24 mouse cellular contexts compared by ENCODE assay signal in genomic region chr10:115309191-115309590, GRCm38 (mm10). TPM values are rescaled to one million over a fixed set of nuclear protein-coding genes. Genes with fewer than 3 reads are reported as not detected.
DNase-seq lines count a peak whose midpoint lies in the region; ATAC-seq and TF ChIP-seq lines count a peak whose summit lies in the region.
"Had no signal": no experiment of that assay in that cellular context is flagged by ENCODE, and none has a peak within 500 bp of the region (broad histone marks: within the 10 kb centered on the region; RNA-seq: fewer than 3 reads in every experiment).

No protein-coding gene starts in this region.

- H3K9me3 ChIP-seq in heart, postnatal 0 days (replicated peaks; ENCODE audit: control insufficient read depth, low read length): no peaks in the 10 kb centered on the region
- no peaks in the 10 kb centered on the region for H3K9me3 ChIP-seq in heart, embryonic 11.5 days (replicated peaks; ENCODE audit: control insufficient read depth, low read length)
- no peaks in the 10 kb centered on the region for H3K9me3 ChIP-seq in CH12.LX (replicated peaks; ENCODE audit: low read length)
- H3K9me3 ChIP-seq: embryonic facial prominence, embryonic 12.5 days; embryonic facial prominence, embryonic 15.5 days; forebrain, embryonic 12.5 days; hindbrain, embryonic 10.5 days; hindbrain, embryonic 13.5 days; intestine, embryonic 15.5 days had no signal

- H3K4me3 ChIP-seq in gastrocnemius, adult 2 months: no peak overlapping the region
- no peak overlapping the region for H3K4me3 ChIP-seq in heart, adult 2 months
- no peak overlapping the region for H3K4me3 ChIP-seq in heart, postnatal 0 days (ENCODE audit: low read depth, low read length)
- no peak overlapping the region for H3K4me3 ChIP-seq in heart, embryonic 11.5 days (ENCODE audit: low read depth, low read length)
- H3K4me3 ChIP-seq in CH12.LX (replicated peaks in 1 of 3; ENCODE audit: low read depth in 2 of 3, low read length in 2 of 3, poor library complexity in 1 of 3): no peak overlapping the region
- H3K4me3 ChIP-seq: embryonic facial prominence, embryonic 12.5 days; embryonic facial prominence, embryonic 15.5 days; forebrain, embryonic 12.5 days; hindbrain, embryonic 10.5 days; hindbrain, embryonic 13.5 days; intestine, embryonic 15.5 days had no signal

- dilution Hi-C loops in CH12.LX (cut with MboI; ENCODE audit: extremely low pct_ligation_motif_present, extremely low pct_unique_long_range_greater_than_20kb, low sequenced_read_pairs): no loop called here

- no peak for TF ChIP-seq RAD21 in CH12.LX (IDR thresholded peaks at IDR 0.05; ENCODE audit: low read depth, low read length)

- H3K4me1 ChIP-seq in heart, adult 2 months (ENCODE audit: control insufficient read depth, insufficient read depth, low read length): peaks cover 28% of the 10 kb centered on the region
- peaks cover 43% of the 10 kb centered on the region for H3K4me1 ChIP-seq in heart, postnatal 0 days (ENCODE audit: control insufficient read depth, insufficient read depth)
- peaks cover 32% of the 10 kb centered on the region for H3K4me1 ChIP-seq in heart, embryonic 11.5 days (ENCODE audit: control insufficient read depth, insufficient read depth, low read length)
- H3K4me1 ChIP-seq in CH12.LX (ENCODE audit: control insufficient read depth in 1 of 2, insufficient read depth in 2 of 2): peaks cover 6 to 54% of the 10 kb centered on the region in 2 experiments

- TF ChIP-seq EP300 in heart, adult 2 months (IDR thresholded peaks at IDR 0.05; ENCODE audit: insufficient read depth, low read depth, low read length): no peak
- no peak for TF ChIP-seq EP300 in heart, postnatal 0 days (IDR thresholded peaks at IDR 0.05; ENCODE audit: low read depth)
- TF ChIP-seq EP300 in CH12.LX (IDR thresholded peaks at IDR 0.05; ENCODE audit: low read length): no peak

- H3K9ac ChIP-seq in heart, adult 2 months (ENCODE audit: low read depth, low read length): no peak overlapping the region
- no peak overlapping the region for H3K9ac ChIP-seq in heart, postnatal 0 days (replicated peaks; ENCODE audit: low read depth, low read length)
- no peak overlapping the region for H3K9ac ChIP-seq in heart, embryonic 11.5 days (ENCODE audit: low read depth, low read length)
- H3K9ac ChIP-seq in CH12.LX (ENCODE audit: insufficient read depth, low read depth): peak overlapping the region; percentile 63; the same call in 1 of the 2 replicates
- H3K9ac ChIP-seq: embryonic facial prominence, embryonic 12.5 days; embryonic facial prominence, embryonic 15.5 days; forebrain, embryonic 12.5 days; hindbrain, embryonic 13.5 days; intestine, embryonic 15.5 days had no signal

- no peak for TF ChIP-seq POLR2A in heart, adult 2 months (IDR thresholded peaks at IDR 0.05; ENCODE audit: insufficient read depth, low read depth, low read length)
- no peak for TF ChIP-seq POLR2A in CH12.LX (IDR thresholded peaks at IDR 0.05; ENCODE audit: low read depth, low read length)

- no peak for TF ChIP-seq CTCF in gastrocnemius, adult 2 months (IDR thresholded peaks at IDR 0.05)
- TF ChIP-seq CTCF in heart, adult 2 months (IDR thresholded peaks at IDR 0.05): no peak
- no peak for TF ChIP-seq CTCF in heart, postnatal 0 days (IDR thresholded peaks at IDR 0.05; ENCODE audit: low read depth)
- no peak for TF ChIP-seq CTCF in CH12.LX (conservative IDR thresholded peaks at IDR 0.05 in 1 of 2, IDR thresholded peaks at IDR 0.05 in 1 of 2; ENCODE audit: low read depth in 2 of 2, low read length in 2 of 2)

- in situ Hi-C loops in CH12.LX (cut with MboI; ENCODE audit: low pct_ligation_motif_present, low pct_unique_long_range_greater_than_20kb, low sequenced_read_pairs): no loop called here

- intact Hi-C loops in gastrocnemius, adult 2 months (cut with DNase I): no loop called here
- intact Hi-C loops in heart, adult 2 months (cut with DNase I): no loop called here

- DNase-seq in gastrocnemius, adult 2 months: no peak
- DNase-seq in gastrocnemius, postnatal 10 days: no peak
- no peak for DNase-seq in heart, adult 2 months
- DNase-seq in heart, adult 9 months (ENCODE audit: low spot score in 2 of 2): no peak
- no peak for DNase-seq in heart, postnatal 0 days (ENCODE audit: low spot score)
- DNase-seq in CH12.LX (ENCODE audit: extremely low read depth): no peak
- DNase-seq: adrenal gland, adult 2 months; adrenal gland, postnatal 14 days; B cell, adult 2 months; cerebellum, adult 11 months; cerebellum, adult 2 months; cerebellum, adult 9-11 months; cerebellum, postnatal 25 days; kidney, adult 11 months; kidney, adult 8-10 months had no signal

- WGBS in heart, adult 2 months: 72% methylated on average over 4 of the region's 4 CpGs
- WGBS in heart, postnatal 0 days: 87% methylated on average over 4 of the region's 4 CpGs
- WGBS in heart, embryonic 11.5 days (ENCODE audit: insufficient replicate concordance): 82% methylated on average over 4 of the region's 4 CpGs

- H3K4me2 ChIP-seq in heart, postnatal 0 days (ENCODE audit: low read depth, low read length): no peak overlapping the region
- H3K4me2 ChIP-seq in heart, embryonic 11.5 days: no peak overlapping the region
- H3K4me2 ChIP-seq in CH12.LX (ENCODE audit: insufficient read depth, low read depth, poor library complexity, severe bottlenecking): peak overlapping the region; percentile 32; the same call in 1 of the 2 replicates
- H3K4me2 ChIP-seq: embryonic facial prominence, embryonic 12.5 days; embryonic facial prominence, embryonic 15.5 days; forebrain, embryonic 12.5 days; hindbrain, embryonic 13.5 days; intestine, embryonic 15.5 days had no signal

- ATAC-seq in heart, postnatal 0 days (ENCODE audit: insufficient read depth, low read depth): no peak
- no peak for ATAC-seq in heart, embryonic 11.5 days (replicated peaks; ENCODE audit: insufficient number of reproducible peaks, low FRiP score, low TSS enrichment)
- ATAC-seq: forebrain, embryonic 16.5 days; hindbrain, embryonic 16.5 days; intestine, embryonic 15.5 days had no signal

- H3K36me3 ChIP-seq in heart, adult 2 months (ENCODE audit: control insufficient read depth, insufficient read depth, low read length): peaks cover 26% of the 10 kb centered on the region
- H3K36me3 ChIP-seq in heart, postnatal 0 days (replicated peaks; ENCODE audit: control insufficient read depth, insufficient read depth, low read length): no peaks in the 10 kb centered on the region
- H3K36me3 ChIP-seq in heart, embryonic 11.5 days (ENCODE audit: control insufficient read depth, insufficient read depth, low read length): no peaks in the 10 kb centered on the region
- H3K36me3 ChIP-seq in CH12.LX (replicated peaks in 1 of 2; ENCODE audit: control insufficient read depth in 1 of 2, insufficient read depth in 1 of 2, low read length in 1 of 2): peaks cover 10 to 70% of the 10 kb centered on the region in 2 experiments
- H3K36me3 ChIP-seq: embryonic facial prominence, embryonic 12.5 days; forebrain, embryonic 12.5 days; intestine, embryonic 15.5 days had no signal

- H3K79me2 ChIP-seq in heart, adult 2 months (replicated peaks; ENCODE audit: control insufficient read depth, insufficient read depth, low read length): peaks cover 3% of the 10 kb centered on the region
- peaks cover 96% of the 10 kb centered on the region for H3K79me2 ChIP-seq in CH12.LX (replicated peaks; ENCODE audit: control insufficient read depth, extremely low read depth, insufficient read depth, poor library complexity, severe bottlenecking)

- H3K27ac ChIP-seq in gastrocnemius, adult 2 months: peak overlapping the region; percentile 66; the same call in 1 of the 2 replicates
- peak overlapping the region; percentile 41; the same call in 1 of the 2 replicates for H3K27ac ChIP-seq in heart, adult 2 months
- H3K27ac ChIP-seq in heart, postnatal 0 days (ENCODE audit: low read depth): 0 out of 2 replicates have a peak overlapping the region, but pooled peaks have one; percentile 49
- H3K27ac ChIP-seq in heart, embryonic 11.5 days (ENCODE audit: low read depth, low read length): no peak overlapping the region
- H3K27ac ChIP-seq in CH12.LX (ENCODE audit: insufficient read depth, low read depth): no peak overlapping the region
- H3K27ac ChIP-seq: embryonic facial prominence, embryonic 12.5 days; embryonic facial prominence, embryonic 15.5 days; forebrain, embryonic 12.5 days; hindbrain, embryonic 10.5 days; hindbrain, embryonic 13.5 days; intestine, embryonic 15.5 days had no signal

- H3K27me3 ChIP-seq in heart, adult 2 months (ENCODE audit: control insufficient read depth, insufficient read depth, low read length): no peaks in the 10 kb centered on the region
- no peaks in the 10 kb centered on the region for H3K27me3 ChIP-seq in heart, postnatal 0 days (ENCODE audit: control insufficient read depth, insufficient read depth, low read length)
- H3K27me3 ChIP-seq in heart, embryonic 11.5 days (ENCODE audit: control insufficient read depth, insufficient read depth, low read length): no peaks in the 10 kb centered on the region
- H3K27me3 ChIP-seq in CH12.LX (replicated peaks): no peaks in the 10 kb centered on the region
- H3K27me3 ChIP-seq: embryonic facial prominence, embryonic 12.5 days; embryonic facial prominence, embryonic 15.5 days; forebrain, embryonic 12.5 days; hindbrain, embryonic 13.5 days; intestine, embryonic 15.5 days had no signal

RNA-seq across cellular contexts. Expression of gene Rab21, which starts 6.2 kb away (rescaled TPM):
- total RNA-seq in gastrocnemius, adult 2 months (2021): 10 to 100 TPM; 47.1 to 66.2 TPM
- total RNA-seq in gastrocnemius, postnatal 10 days (2021): 10 to 100 TPM; 30.1 to 31.4 TPM
- total RNA-seq in heart, adult 2 months (2021): 10 to 100 TPM; 75.0 to 80.1 TPM
- polyA plus RNA-seq in heart, adult 2 months (2012; rRNA removed): 29.9 and 50.4 TPM in 2 replicates
- total RNA-seq in heart, postnatal 0 days (2014; rRNA removed; ENCODE audit: low replicate concordance): 42.0 and 45.2 TPM in 2 replicates
- 7.2 and 7.7 TPM in 2 replicates for polyA plus RNA-seq in heart, postnatal 0 days (2015; fragmentation: Nextera tagmentation; extraction: Ambion mirVana)
- 10.1 and 10.3 TPM in 2 replicates for polyA plus RNA-seq in heart, embryonic 11.5 days (2014; fragmentation: Nextera tagmentation; extraction: Ambion mirVana)
- total RNA-seq in CH12.LX (2012; rRNA removed): 45.0 and 55.6 TPM in 2 replicates
- 57.4 and 57.9 TPM in 2 replicates for total RNA-seq in CH12.LX (2014; rRNA removed)
- polyA plus RNA-seq in CH12.LX (2012; ENCODE audit: insufficient read length, low read depth): 52.8 and 58.4 TPM in 2 replicates

RNA-seq across cellular contexts. Expression of gene Tmem19, which starts 53.1 kb away (rescaled TPM):
- total RNA-seq in gastrocnemius, adult 2 months (2021): 10 to 100 TPM; 11.6 to 17.4 TPM
- 10 to 100 TPM; 12.3 to 12.7 TPM for total RNA-seq in gastrocnemius, postnatal 10 days (2021)
- total RNA-seq in heart, adult 2 months (2021): 10 to 100 TPM; 12.1 to 15.1 TPM
- 8.6 and 11.5 TPM in 2 replicates for polyA plus RNA-seq in heart, adult 2 months (2012; rRNA removed)
- 6.0 and 17.2 TPM in 2 replicates for total RNA-seq in heart, postnatal 0 days (2014; rRNA removed; ENCODE audit: low replicate concordance)
- 21.3 and 21.6 TPM in 2 replicates for polyA plus RNA-seq in heart, postnatal 0 days (2015; fragmentation: Nextera tagmentation; extraction: Ambion mirVana)
- 21.3 and 22.3 TPM in 2 replicates for polyA plus RNA-seq in heart, embryonic 11.5 days (2014; fragmentation: Nextera tagmentation; extraction: Ambion mirVana)
- 20.9 and 25.7 TPM in 2 replicates for total RNA-seq in CH12.LX (2012; rRNA removed)
- total RNA-seq in CH12.LX (2014; rRNA removed): 26.0 and 34.3 TPM in 2 replicates
- 22.9 and 29.3 TPM in 2 replicates for polyA plus RNA-seq in CH12.LX (2012; ENCODE audit: insufficient read length, low read depth)

RNA-seq across cellular contexts. Expression of gene Tbc1d15, which starts 57.9 kb away (rescaled TPM):
- total RNA-seq in gastrocnemius, adult 2 months (2021): 10 to 100 TPM; 44.5 to 45.6 TPM
- 10 to 100 TPM; 40.8 to 48.2 TPM for total RNA-seq in gastrocnemius, postnatal 10 days (2021)
- total RNA-seq in heart, adult 2 months (2021): 10 to 100 TPM; 42.7 to 56.9 TPM
- polyA plus RNA-seq in heart, adult 2 months (2012; rRNA removed): 6.7 and 21.8 TPM in 2 replicates
- total RNA-seq in heart, postnatal 0 days (2014; rRNA removed; ENCODE audit: low replicate concordance): 7.1 and 11.3 TPM in 2 replicates
- 27.7 and 29.7 TPM in 2 replicates for polyA plus RNA-seq in heart, postnatal 0 days (2015; fragmentation: Nextera tagmentation; extraction: Ambion mirVana)
- 38.0 and 41.1 TPM in 2 replicates for polyA plus RNA-seq in heart, embryonic 11.5 days (2014; fragmentation: Nextera tagmentation; extraction: Ambion mirVana)
- 10.5 and 13.4 TPM in 2 replicates for total RNA-seq in CH12.LX (2012; rRNA removed)
- 21.4 and 23.3 TPM in 2 replicates for total RNA-seq in CH12.LX (2014; rRNA removed)
- polyA plus RNA-seq in CH12.LX (2012; ENCODE audit: insufficient read length, low read depth): 59.5 and 75.6 TPM in 2 replicates

Comparison
In these comparisons a context has a peak if more than half of its experiments do, and no peak if none do; other contexts are left out.
1. H3K27ac ChIP-seq: peak in gastrocnemius, adult 2 months (single experiment), heart, adult 2 months (single experiment) and heart, postnatal 0 days (single experiment); none in heart, embryonic 11.5 days (single experiment) and CH12.LX (single experiment).